Mouse (Mus musculus): ENCODE measurements at regions not wholly inside any gene's neighbourhood (a gene's known extent, or its start where the extent isn't known, plus 50 kb on each side); places are given as distances from the start of the nearest gene placed in this dataset.

DNA sequence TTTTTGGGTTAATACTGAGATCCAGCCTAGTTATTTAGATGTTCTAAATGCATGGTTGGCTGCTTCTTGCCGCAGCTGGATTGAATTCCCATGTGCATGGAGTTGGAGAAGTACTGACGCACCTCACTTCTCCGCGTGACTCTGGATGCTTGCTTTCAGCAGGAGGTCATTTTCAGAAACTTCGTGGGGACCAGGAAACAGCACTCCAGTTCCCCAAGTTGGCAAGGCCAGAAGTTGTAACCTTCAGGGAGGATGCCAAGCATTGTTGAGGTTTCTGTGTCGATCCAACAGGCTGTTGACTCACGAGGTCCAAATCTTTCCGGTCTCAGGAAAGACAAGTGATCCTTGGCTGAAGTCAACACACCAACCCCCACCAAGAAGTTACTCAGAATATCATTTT lies 167.6 kb upstream of the Dpt start:
- DNase-seq (ENCODE audit: low spot score), result no peak

DNA sequence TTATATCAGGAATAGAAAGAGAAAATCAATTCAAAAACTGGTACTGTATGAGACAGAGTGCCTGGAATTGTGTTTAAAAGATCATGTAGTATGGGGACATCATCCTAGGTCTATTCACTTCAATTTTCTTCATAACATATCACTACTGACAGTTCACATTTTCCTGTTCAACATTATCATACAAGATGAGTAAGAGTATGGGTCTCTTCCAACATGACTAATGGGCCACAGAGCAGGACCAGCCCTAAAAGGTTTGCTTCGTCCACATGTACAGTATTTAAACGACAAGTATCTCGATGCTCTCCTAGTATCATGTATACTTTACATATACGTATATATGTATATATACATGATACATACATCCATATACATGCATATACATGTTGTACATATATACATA lies 164.8 kb upstream of the Atp1b1 start:
- DNase-seq (ENCODE audit: low spot score), result no peak

DNA sequence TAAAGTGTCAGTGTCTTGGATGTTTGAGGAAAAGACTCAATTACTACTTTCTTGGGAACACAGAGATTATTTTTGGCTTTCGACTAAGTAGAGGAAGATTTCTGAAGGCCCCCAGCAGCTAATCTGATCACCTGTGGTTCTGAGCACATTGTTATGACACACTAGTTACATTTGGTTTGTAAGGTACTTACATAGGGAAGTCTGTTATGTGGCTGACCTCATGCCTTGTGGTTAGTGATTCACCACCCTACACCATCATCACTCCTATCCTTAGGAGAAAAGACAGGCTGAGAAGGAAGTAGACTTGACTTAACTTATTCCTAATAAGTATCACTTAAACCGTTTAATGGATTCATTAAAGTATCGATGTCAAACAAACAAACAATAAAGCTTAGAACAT lies 164.3 kb upstream of the Atp1b1 start:
- DNase-seq (ENCODE audit: low spot score), result no peak

DNA sequence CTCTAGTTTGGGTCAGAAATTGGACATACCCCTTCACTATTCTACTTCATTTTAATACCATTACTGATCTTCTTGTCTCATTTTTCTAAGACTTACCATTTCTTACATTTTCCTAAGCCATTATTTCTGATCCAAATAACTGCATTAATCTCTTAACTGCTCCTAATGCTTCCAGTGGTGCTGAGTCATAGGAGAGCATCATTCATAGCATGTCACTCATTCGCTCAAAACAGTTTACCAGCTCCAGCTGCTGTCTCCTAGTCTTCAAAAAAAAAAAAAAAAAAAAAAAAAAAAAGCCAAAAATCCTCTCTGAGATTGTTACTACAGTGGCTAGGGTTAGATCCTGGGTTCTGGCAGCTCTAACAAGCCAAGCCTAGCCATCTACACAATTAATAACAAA lies 162.0 kb upstream of the Atp1b1 start:
- no peak for DNase-seq (ENCODE audit: low spot score)

DNA sequence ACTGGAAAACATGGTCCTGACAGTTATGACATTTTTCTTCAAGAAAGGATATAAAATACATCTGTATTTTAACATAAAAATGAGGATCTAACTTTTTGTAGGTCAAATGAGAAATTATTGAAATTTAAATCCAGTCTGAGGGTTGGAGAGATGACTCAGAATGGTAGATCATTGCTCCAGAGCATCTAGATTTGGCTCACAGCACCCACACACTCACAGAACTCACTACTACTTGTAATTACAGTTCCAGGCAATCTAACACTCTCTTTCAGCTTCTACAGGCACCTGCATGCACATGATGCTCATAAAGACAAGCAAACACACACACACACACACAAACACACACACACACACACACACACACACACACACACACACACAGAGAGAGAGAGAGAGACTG lies 159.7 kb upstream of the Atp1b1 start:
- no peak for DNase-seq (ENCODE audit: low spot score)

DNA sequence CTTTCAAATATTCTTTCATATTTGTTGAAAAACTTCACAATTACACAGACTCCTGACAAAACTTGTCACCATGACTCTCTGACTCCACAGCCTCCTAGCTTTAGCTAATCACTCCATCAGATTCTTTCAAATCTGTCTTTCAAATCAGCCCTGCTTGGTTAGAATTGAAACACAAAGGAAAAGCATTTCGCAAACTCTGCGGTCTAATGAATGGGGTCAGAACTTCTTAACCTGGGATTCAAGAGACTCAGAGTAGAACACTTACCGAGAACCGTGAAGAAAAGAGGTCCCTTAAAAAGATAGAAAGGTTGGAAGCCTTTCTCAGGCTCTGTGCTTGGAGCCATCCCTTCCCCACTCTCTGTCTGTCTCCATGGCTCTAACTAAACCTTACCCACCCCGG lies 148.9 kb upstream of the Atp1b1 start:
- no peak for DNase-seq (ENCODE audit: low spot score)

DNA sequence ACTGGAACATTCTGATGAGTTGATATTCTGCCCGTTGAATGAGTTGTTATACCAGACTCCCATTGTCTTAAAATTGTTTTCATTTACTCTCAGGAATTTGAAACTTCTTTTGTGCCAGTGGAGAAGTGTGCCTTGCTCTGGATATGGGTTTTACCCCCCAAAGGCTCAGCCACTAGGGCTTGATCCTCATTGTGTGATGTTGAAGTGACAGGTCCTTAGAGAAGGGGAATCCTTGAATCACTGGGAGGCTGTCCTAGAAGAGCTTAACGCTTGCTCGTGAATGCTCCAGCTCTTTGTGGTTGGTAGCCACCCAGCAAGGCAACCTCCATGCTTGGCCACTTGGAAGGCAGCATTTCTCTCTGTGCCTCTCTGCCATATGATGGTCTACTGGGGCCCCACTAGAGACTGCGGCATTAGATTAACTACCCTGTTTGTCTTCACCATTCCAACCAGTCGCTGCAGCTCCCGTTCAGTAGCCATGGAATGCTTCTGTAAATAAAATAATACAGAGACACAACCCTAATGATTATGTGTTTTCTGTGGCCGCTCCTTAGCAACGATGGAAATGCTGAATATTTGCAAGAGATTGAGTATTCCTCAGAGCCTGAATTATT lies 148.1 kb upstream of the Atp1b1 start:
- DNase-seq (ENCODE audit: low spot score), result no peak

DNA sequence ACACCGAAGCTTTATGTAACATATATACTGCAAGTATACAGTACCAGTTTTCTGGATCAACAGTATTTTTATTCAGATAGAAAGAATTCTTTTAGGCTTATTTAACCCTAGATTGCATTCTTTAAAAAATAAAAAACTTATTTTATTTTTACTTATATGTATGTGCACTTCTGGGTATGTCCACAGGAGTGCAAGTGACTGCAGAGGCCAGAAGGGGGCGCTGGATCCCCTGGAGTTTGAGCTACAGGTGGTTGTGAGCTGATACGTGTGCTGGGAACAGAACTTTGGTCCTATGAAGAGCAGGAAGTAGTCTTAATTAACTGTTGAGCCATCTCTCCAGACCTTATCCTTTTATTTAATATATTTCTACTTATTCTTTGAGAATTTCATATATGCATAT lies 145.3 kb upstream of the Atp1b1 start:
- DNase-seq (ENCODE audit: low spot score), result no peak

DNA sequence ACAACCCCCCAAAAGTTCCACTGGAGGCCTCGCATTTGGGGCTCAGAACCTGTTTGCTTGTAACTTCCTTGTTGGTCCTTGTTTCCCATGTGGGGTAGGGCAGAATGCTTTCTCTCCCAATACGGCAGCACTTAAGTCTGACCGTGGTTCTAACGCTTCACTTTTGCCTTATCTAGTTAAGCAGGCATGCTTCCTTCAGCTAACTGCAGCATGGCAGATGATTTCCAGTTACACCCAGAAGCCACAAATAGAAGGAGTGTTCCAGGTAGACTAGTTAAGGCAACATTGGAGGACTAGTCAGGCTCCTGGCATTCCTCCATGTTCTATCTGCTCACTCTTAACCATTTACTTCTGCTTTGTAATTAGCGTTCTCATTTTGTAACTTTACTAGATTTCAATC lies 144.4 kb upstream of the Atp1b1 start:
- DNase-seq (ENCODE audit: low spot score), result no peak

DNA sequence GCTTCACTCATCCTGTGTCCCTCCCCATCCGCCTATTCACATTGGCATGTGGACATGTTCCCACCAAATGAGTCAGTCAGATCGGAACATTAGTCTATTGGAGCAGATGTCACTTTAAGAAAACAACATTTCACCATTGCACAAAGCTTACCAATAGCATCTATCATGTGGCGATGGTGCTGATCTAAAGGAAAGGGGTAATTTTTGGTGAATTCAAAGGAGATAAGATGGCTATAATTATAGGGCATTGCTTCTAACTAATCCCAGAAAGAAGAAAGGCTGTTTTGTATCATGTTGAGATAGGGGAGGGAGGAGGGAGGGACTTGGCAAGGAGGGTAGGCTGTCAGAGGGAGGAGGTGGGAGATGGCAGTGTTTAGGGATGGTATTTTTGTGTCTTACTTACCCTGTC lies 132.1 kb upstream of the Atp1b1 start:
- DNase-seq (ENCODE audit: low spot score), result no peak

DNA sequence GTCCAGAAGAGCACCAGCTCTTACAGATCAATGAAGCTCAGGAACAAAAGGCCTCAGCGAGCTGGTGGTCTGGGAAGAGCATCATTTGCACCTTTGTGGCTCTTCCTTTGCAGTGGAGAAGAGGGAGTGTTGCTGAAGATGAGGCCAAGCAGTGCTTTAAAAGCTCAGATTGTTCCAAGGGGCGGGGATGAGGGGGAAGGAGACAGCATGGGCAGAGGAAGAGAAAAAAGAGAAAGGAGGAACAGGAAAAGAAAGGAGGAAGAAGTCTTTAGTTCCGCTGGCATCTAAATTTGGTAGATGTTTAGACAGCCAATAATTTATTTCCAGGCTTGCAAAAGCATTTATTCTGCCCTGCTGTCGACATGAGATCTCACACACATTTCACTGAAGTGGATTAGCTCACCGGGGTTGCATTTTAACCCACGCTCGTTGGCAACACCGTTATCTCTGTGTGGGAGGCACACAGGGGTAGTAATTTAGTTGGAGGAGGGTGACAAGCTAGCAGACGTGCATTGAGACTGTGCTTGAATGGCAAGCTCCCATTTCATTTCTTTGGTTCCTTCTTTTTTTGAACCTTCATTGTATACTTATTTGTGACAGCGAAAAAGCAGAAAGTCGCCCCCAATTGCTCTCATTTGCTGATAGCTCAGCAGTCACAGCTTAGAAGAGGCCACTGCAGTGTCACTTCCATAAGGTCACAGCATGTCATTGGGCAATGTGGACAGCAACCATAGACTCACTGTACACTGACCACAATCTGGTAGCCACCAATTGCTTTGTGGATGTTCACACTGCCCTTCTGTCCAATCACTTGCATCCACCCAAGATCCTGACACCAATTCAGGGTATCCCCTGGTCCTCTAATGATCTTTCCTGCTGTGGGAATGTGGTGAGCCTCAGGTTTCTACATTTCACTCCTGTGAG lies 128.2 kb upstream of the Atp1b1 start:
- DNase-seq (ENCODE audit: low spot score), result no peak

DNA sequence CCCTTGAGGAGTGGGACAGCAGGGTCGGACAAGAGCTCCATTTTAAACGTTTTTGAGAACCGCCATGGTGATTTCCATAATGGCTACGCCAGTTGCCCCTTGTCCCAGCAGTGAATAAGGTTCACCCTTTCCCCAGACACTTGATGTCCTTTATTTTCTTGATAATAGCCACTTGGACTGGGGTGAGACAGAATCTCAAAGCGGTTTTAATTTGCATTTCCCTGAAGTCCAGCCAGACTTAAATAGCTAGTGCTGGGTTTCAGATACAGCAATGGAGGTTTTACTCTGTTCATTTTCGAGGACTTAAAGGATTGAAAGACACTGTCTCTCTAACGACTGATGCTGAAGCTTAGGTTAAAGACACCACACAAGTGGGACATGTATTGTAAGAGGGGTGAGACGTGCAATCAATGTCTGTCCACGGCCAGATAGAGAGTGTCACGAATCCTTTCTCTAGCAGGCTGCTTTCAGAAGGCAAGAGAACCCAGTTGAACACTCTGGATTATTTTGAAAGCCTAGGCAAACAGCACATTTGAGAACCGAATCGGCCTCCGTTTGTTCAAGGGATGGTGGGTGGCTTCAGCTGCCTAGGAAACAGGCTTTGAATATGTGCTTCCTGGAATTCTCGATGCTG lies 118.8 kb upstream of the Atp1b1 start:
- no peak for DNase-seq (ENCODE audit: low spot score)

DNA sequence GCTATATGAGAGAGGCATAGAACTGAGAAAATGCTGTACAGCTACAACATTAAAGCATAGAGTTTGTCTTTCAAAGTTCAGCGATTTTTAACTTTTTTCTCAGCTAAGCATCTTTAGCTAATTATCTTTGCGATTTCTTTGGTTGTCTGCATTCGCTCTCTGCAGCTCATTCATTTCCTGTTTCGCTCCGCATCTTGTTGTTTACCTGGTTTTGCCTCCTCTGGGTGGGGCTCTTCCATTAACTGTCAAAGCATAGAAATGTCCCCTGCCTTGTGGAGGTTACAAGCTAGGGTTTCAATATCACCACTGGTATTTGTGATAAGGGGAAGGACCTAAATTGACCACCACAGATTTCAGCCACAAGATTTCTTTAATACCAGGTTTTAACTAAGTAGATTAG lies 115.5 kb upstream of the Atp1b1 start:
- no peak for DNase-seq (ENCODE audit: low spot score)

DNA sequence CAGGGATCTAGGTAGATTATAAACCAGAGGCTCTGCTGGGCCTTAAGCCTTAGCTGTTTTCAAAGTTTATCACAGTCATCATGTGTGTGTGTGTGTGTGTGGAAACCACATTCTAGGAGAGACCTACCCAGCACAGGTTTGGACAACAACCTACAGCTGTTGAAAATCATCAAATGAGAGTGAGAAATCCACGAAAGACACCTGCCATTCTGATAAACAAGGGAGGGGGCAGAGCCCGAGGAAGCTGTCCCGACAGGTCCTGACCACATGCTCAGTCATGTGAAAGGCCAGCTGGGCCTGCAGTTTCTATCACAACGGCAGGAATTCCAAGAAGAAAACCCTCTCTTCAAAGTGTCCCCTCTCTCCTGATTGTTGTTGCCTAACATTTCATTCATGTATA lies 114.0 kb upstream of the Atp1b1 start:
- DNase-seq (ENCODE audit: low spot score), result no peak

DNA sequence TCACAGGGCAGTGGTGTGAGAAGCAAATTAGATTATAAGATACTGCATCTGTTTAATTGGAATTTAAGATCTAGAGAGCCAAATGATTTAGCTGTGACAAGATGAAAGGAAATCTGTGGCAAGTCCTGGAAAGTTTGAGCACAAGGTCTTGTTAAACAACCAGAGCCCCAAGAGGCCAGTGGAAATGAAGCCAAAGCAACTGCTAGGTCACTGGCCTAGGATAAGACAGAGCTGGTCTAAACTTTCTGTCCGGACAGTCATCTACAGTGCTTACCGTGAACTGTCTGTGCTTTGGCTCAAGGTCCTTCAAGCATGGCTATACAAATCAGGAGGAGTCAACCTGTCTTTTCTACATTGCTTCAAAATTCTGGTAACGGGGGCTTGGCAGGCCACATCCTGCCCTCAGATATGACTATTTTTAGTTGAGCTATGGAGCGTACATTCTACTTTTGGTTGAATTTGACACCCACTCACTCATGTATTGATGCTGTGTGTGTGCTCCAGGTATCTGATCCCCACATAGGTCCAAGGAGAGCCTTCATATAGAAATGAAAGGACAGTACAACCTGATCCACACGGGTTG lies 113.4 kb upstream of the Atp1b1 start:
- DNase-seq (ENCODE audit: low spot score), result no peak

DNA sequence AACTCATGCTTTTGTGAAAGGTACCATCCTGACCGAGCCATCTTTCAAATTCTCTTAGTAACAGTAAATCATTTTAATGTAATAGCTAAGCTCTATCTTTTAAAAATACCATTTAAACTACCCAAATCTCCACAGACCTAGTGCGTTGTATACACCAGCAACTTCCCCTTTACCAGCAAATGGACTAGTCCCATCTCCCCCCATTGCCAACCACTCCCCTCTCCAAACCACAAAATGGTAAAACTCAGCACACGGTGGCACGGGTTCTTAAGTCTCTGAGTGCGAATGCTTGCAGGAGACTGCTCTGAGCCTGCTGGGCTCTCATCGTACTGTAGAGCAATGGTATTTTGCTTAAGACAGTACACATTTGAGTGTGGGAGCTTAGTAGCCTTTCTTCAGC lies 106.7 kb upstream of the Atp1b1 start:
- DNase-seq (ENCODE audit: low spot score), result no peak

DNA sequence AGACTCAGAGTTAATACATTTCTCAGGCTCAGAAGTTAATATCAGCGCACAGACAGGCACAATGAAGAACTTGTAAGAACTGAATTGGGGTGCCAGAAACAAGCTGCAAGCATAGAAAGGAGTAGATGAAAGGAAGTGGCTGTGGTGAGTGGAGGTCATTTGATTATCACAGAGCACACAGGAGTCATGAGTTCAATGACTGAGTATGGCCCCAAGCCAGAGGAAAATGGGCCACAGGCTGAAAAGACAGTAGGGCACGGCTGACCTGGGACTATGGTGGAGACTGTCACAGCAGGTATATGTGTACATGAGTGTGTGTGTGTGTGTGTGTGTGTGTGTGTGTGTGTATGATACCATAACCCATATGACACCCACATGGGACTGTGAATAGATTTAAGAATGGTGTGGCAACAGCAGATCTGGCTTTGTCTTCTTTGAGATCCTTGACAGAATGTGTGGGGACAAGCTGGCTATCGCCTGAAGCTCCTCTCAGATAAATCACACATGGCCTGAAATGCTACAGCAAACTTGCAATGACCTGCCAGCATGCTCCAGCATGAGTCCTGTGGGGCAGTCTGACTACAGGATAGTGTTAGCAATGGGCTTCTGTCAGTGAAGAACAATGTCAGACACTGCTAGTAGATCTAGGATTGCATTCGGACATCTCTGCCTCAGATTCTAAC lies 101.5 kb upstream of the Atp1b1 start:
- DNase-seq (ENCODE audit: low spot score), result no peak

DNA sequence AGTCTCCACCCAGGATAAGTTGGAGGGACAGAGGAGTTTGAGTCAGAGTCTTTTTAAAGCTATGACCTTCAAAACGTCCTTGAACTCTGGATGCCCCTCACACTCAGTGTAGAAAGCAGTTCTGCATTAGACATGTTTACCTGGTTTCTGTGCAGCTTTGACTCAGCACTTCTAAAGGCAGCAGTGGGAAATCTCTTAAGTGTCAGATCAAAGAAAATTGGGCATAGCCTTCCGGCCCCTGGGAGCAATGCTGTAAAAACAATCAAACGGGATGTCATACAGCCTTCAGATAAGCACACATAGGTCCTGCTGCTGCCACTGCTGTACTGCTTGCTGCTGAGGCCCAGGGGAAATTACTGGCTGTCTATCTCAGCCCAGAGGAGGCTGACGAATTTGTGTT lies 94.5 kb upstream of the Atp1b1 start:
- no peak for DNase-seq (ENCODE audit: low spot score)

DNA sequence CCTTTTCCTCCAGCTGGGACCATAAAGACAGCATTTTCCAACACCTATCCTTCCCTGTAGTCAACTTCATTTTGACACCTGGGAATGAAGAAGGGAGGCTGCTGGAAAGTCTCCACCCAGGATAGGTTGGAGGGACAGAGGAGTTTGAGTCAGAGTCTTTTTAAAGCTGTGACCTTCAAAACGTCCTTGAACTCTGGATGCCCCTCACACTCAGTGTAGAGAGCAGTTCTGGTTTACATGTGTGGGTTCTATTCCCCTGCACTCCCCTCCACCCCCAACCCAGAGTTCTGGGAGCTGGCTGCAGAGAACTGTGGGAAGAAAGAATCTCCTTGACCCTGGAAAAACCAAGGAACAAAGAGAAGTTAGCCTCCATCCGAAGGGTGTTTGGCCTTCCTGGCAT lies 92.9 kb upstream of the Atp1b1 start:
- DNase-seq (ENCODE audit: low spot score), result no peak

DNA sequence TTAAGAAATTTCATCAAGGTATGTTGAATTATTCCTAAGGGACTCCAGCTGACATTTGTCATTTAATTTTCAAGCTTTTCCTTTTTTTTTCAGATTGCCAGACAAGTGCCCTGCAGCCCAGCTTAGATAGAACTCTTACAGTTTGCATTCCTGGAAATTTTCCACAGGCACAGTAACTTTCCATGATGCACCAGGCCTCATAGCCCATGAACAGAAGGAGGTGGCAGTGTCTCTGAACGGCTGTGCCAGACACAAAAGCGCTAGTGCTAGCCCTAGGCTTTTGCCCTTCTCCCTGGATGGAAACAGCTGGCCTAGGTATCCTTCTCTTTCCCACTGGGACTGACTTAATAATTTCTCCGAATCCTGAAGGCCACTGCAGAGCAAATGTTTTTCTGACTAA lies 92.4 kb upstream of the Atp1b1 start:
- DNase-seq (ENCODE audit: low spot score), result no peak

DNA sequence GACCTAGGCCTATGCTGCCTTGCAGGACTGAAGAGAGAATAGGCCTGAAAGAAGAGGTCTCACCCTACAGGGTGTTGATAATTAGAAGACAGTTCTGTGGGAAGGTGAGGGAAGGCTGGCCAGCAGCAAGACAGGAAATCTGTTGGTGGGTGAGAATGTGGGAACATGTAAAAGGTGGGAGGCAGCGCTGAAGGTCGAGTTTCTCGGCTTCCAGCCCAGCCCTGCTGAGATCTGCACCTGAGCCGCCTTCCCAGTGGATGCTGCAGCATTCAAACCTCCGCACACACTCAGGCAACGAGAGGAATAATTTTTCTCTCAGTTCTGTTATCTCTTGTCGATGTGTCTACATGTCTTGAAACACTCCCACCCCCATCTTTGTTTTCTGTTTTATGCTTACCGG lies 89.9 kb upstream of the Atp1b1 start:
- DNase-seq (ENCODE audit: low spot score), result no peak

DNA sequence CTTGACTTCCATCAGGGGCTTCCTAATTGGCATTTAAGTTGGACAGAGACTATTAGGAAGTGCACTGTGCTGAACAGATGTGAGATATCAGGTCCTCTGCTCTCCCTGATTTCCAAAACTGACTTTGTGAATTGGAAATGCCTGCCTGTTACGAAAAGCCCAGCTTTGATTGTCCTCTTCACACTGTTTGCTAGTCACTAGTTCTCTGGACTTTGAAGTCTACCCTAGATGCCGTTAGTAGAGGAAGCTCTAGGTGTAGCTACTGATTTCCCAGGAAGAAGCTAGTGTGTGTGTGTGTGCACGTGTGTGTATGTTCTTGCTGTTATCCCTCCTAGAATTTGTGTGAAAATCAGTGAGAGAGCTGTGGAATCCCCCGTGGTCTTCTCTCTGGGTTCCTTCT lies 87.7 kb upstream of the Atp1b1 start:
- no peak for DNase-seq (ENCODE audit: low spot score)

Data from urinary bladder, postnatal 14 days (tissue).